Mouse (Mus musculus): Measurements from ENCODE around the gene Klhdc9. TPM values are rescaled to one million over a fixed set of nuclear protein-coding genes. Genes with fewer than 3 reads are reported as not detected.

The Klhdc9 gene
- total RNA-seq, 2 experiments from 2014 or later: 6.2 TPM

DNA sequence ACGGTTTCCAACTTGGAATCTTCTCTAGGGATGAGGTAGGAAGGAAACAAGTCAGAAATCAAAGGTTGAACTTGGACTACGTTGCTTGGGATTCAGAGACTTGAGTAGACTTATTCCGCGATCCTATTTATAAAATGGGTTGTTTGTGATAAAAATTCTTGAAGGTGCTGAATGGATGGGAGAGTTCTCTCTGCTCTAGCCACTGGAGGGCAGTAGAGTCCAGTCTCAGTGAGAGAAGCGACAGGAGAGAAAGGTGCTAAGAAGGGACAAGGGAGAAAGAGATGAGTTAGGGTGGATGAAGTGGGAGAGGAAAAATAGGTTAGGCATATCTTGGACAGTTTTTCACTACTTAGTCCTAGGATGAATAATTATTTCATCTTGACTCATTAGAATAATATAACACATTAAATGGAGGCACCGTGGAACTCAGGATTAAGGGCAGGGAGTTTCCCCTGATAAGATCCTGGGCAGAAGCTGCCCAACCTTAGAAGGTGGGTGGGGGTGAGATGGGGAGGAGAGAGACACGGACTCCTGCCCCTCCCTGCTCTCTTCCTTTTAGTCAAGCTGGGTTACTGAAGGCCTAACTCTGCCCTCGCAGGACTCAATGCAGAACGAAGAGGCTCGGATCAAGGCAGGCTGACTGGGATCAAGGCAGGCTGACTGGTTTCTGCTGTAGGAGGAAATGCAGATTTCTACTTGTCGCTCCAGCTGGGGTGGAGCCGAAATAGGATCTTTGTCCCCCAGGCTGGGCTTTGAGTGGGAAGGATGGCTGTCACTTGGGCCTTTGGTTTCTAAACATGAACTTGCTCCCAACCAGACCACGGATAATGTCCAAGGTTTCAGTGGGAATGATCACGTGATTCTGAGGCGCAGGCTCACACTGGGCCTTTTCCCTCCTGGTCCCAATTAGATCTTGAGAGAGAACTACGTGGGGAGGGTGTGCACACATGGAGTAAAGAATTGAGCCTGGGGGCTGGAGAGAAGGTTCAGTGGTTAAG lies 807 bp upstream of the Klhdc9 start:
- intact Hi-C loops (cut with DNase I): loop anchor here (1.0 to 5.0 kb wide), 4 partner anchors 19 to 249 kb away; partner anchors contain the start of genes Cfap126 and Usf1
- peak; percentile 70 to 87 for DNase-seq (ENCODE audit: low spot score in 2 of 2)

DNA sequence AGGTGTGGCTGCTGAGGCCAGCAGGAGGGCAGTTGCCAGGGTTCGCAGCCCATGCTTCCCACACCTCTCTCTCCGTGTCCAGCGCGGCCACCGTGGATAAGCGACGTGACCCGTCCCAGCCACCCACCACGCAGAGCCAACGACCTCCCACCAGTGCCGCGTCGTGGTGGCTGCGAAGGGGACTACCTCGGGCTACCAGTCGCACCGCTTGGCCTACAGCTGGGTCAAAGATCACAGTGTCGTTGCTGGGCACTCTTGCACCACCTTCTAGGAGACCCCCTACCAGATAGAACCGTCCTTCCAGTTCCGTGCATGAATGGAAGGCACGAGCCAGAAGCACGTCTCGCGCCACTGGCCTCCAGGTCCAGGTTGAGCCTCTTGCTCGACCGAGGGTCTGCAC lies 345 bp downstream of the Klhdc9 start:
- intact Hi-C loops (cut with DNase I): loop anchor here (2.0 to 5.0 kb wide), 2 partner anchors 21 to 248 kb away; partner anchors contain the start of gene Cfap126

GRCm38 (mm10) chr1:171358421-171358820 lies 2.2 kb downstream of the Klhdc9 start:
- intact Hi-C loops (cut with DNase I): loop anchor here (5.0 kb wide), 1 partner anchor 36 kb away; no protein-coding TSS in a partner anchor
- DNase-seq (ENCODE audit: low spot score in 2 of 2): peak; percentile 28 to 69

More for the DNA sequence above, 345 bp downstream of the Klhdc9 start:
- peak; percentile 29 to 37 for DNase-seq (ENCODE audit: low spot score in 2 of 2)

GRCm38 (mm10) chr1:171356814-171357213 lies 3.8 kb downstream of the Klhdc9 start:
- no peak for DNase-seq (ENCODE audit: low spot score in 2 of 2)
- intact Hi-C loops (cut with DNase I): loop anchor here (5.0 kb wide), 1 partner anchor 35 kb away; no protein-coding TSS in a partner anchor

- no peak for DNase-seq (ENCODE audit: low spot score in 2 of 2)
- intact Hi-C loops (cut with DNase I): loop anchor here (5.0 kb wide), 1 partner anchor 34 kb away; no protein-coding TSS in a partner anchor
Observed at GRCm38 (mm10) chr1:171355812-171356340, 4.7 kb downstream of the Klhdc9 start.

DNA sequence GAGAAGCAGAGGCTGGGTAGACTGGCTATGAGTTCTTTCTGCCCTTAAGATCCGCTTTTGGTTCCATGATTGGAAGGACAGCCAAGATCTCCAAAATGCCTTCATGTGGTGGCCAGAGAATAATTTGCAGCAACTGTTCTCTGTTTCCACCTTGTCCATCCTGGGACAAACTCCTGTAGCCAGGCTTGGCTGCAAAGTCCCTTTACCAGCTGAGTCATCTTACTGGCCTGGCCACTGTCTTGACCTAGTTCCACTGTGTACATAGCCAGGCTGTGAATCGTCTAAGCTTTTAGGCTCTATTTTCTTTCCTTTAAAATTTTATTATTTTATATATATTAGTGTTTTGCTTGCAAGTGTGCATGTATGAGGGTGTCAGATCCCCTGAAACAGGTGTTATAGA lies 11.4 kb downstream of the Klhdc9 start:
- no peak for DNase-seq (ENCODE audit: low spot score in 2 of 2)
- intact Hi-C loops (cut with DNase I): no loop called here

- intact Hi-C loops (cut with DNase I): no loop called here
- DNase-seq (ENCODE audit: low spot score in 2 of 2): no peak
Observed at GRCm38 (mm10) chr1:171348665-171349064, 11.9 kb downstream of the Klhdc9 start.

GRCm38 (mm10) chr1:171346095-171346450 lies 14.5 kb downstream of the Klhdc9 start:
- intact Hi-C loops (cut with DNase I): no loop called here
- DNase-seq (ENCODE audit: low spot score in 2 of 2): peak in 1 of 2 experiments; percentile 16

GRCm38 (mm10) chr1:171345225-171346094 lies 15.1 kb downstream of the Klhdc9 start, which contains the start of the genes Nit1 and Pfdn2:
Nit1 (minus strand) TSS chr1:171345646.
Pfdn2 (plus strand) TSS chr1:171345670.
- intact Hi-C loops (cut with DNase I): no loop called here
- DNase-seq (ENCODE audit: low spot score in 2 of 2): peak; percentile 90 to 93

DNA sequence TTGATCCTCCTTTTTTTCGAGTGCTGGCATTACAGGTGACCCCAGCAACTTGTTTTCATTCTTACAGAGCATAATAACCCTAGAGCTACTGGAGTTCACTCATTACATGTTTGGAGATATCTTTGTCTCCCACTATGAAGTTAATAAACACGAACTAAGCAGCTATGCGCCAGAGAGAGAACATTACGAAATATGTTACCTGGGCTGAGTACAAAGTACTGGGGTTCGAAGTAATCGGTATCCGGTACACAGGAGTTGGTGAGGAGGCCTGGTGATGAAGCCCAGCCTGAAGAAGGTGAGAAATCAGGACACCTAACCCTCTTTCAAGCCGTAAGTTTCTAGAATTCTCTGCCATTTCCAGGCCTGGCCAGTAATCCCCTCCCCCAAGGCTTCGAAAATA lies 15.9 kb downstream of the Klhdc9 start:
- intact Hi-C loops (cut with DNase I): no loop called here
- no peak for DNase-seq (ENCODE audit: low spot score in 2 of 2)

GRCm38 (mm10) chr1:171343922-171344677 lies 16.5 kb downstream of the Klhdc9 start:
- DNase-seq (ENCODE audit: low spot score in 2 of 2): peak in 1 of 2 experiments; percentile 28
- intact Hi-C loops (cut with DNase I): no loop called here

DNA sequence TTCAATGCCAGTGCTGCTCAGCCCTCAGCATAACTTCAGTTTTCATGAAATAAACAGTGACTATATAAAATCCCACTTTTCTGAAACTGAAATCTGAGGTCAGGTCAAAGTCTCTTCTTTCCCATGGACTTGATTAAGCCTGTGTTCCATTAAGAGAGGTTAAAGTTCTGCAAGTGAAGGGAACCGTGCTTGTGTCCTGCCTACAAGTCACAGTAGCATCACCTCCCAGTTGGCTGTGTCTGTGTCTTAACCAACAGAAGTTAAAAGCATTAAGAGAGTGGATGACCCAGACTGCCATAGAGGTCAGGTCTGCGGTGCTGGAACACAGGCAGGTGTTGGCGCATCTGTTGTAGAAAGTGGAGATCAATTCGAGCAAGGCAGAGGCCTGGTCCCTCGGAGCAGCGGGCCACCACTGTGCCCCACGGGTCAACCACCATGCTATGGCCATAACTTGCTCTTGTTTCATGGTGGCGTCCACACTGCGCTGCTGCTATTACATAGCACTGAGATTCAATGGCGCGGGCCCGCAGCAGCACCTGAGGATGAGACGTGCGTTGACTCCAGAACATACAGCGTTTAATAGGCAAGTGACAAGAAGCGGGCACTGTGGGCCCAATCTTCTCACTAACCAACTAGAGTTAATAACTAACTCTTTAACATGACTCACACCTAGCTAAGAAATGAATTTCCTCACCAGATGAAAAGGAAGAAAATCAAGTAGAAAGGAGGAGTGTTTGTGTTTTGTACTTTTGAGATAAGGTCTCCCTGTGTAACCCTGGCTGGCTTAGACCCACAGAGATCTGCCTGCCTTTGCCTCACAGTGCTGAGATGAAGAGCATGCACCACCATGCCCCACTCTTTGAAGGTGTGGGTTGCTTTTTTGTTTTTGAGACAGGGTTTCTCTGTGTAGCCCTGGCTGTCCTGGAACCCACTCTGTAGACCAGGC lies 18.1 kb downstream of the Klhdc9 start:
- intact Hi-C loops (cut with DNase I): no loop called here
- no peak for DNase-seq (ENCODE audit: low spot score in 2 of 2)

DNA sequence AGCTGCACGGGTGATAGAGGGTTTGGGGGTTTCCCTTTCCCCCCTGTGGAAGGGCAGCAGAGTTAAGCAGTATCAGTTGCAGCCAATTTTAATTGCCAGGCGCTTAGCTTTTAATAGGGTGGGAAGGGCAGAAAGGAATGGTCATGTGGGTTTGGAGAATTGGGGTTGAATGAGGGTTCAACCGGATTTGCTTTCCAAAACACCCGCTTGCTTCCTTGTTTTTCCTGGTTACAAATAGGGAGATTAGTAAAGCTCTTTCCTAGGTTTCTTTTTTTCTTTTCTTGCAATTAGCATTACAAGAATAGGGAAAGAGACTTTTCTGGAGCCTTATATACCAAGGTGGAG lies 30.4 kb downstream of the Klhdc9 start:
- DNase-seq (ENCODE audit: low spot score in 2 of 2): no peak
- intact Hi-C loops (cut with DNase I): no loop called here

- intact Hi-C loops (cut with DNase I): loop anchor here (2.0 to 5.0 kb wide), 2 partner anchors 35 to 107 kb away; partner anchors contain the start of genes Tomm40l and Ufc1
- peak in 1 of 2 experiments; percentile 37 for DNase-seq (ENCODE audit: low spot score in 2 of 2)
Observed at GRCm38 (mm10) chr1:171329433-171330215, 31.0 kb downstream of the Klhdc9 start.

DNA sequence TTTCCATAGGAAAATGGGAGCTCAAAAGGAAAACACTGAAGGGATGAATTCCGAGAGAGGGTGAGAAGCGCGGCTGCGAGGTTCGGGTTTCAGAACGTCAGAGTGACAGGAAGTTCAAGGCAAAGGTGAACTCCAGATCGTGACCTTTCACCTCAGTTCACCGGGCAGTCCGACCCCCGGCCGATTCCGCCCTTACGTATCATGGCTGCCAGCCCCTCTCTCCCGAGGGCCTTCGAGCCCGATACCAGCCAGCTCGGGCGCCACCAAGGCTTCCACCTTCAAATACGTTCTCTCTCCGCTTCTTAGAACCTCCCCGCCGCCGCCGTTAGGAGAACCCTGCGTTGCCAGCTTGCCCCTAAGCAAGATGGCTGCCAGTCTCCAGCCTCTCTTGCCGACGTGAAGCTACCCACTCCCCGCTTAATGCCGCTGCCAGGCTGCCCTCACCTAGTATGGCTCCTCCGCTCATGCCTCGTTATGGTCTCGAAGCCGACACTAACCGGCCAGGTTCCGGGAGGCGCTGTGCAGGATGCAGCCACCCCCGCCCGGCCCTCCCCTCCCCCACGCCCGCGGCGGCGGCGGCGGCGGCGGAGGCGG lies 31.7 kb downstream of the Klhdc9 start, which contains the start of gene Dedd:
TSS of gene Dedd (plus strand) at position 307 of the 594 bp plus-strand sequence.
- intact Hi-C loops (cut with DNase I): loop anchor here (2.0 to 5.0 kb wide), 2 partner anchors 34 to 107 kb away; partner anchors contain the start of genes Tomm40l and Ufc1

GRCm38 (mm10) chr1:171328244-171328643 lies 32.4 kb downstream of the Klhdc9 start:
- intact Hi-C loops (cut with DNase I): loop anchor here (2.0 to 5.0 kb wide), 2 partner anchors 33 to 106 kb away; partner anchors contain the start of genes Tomm40l and Ufc1
- no peak for DNase-seq (ENCODE audit: low spot score in 2 of 2)

More for the DNA sequence above, 31.7 kb downstream of the Klhdc9 start, which contains the start of gene Dedd:
- DNase-seq (ENCODE audit: low spot score in 2 of 2): peak; percentile 94 to 97

All from left cerebral cortex, postnatal 25 days (tissue).